Comparison of ENCODE assay signal across 8 mouse cellular contexts in the genomic region with DNA sequence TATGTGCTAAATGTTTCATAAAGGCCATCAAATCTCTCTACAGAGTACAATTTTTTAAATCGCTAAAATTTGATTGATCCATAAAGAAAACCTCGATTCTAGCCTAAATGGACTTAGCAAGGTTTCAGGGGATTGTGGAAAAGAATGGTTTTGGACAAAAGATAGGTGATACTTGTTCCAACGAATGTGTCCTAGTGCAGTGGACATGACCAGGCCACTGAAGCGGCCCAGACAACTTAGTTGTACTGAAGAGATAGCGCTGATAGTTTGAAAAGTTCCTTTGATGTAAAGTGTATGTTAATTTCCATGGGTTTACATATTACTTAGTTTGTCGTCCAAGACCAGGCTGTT. TPM values are rescaled to one million over a fixed set of nuclear protein-coding genes. Genes with fewer than 3 reads are reported as not detected.
DNase-seq lines count a peak whose midpoint lies in the region; ATAC-seq and TF ChIP-seq lines count a peak whose summit lies in the region.

No protein-coding gene starts in this region.

- H3K36me3 ChIP-seq in heart, adult 2 months (ENCODE audit: control insufficient read depth, insufficient read depth, low read length) = peaks cover 8% of the 10 kb centered on the region
- no peaks in the 10 kb centered on the region for H3K36me3 ChIP-seq in forebrain, embryonic 11.5 days (ENCODE audit: control insufficient read depth, insufficient read depth, low read length)
- H3K36me3 ChIP-seq in liver, embryonic 13.5 days = 0 out of 2 replicates have a peak, but pooled peaks cover 2% of the 10 kb centered on the region

- DNase-seq in heart, adult 2 months = no peak
- DNase-seq in heart, adult 18-20 months = no peak
- DNase-seq in 3134 (ENCODE audit: extremely low read depth, insufficient read length, low spot score) = peak; percentile 10
- DNase-seq in forebrain, embryonic 11.5 days (ENCODE audit: low spot score) = no peak
- no peak for DNase-seq in liver, embryonic 13.5 days
- no peak for DNase-seq in c-Kit-positive CD71-positive TER-119-positive erythroid progenitor cells, embryonic 14.5 days (ENCODE audit: low spot score)
- DNase-seq in thymus, postnatal 10 days (ENCODE audit: low spot score in 2 of 2) = no peak
- DNase-seq in layer of hippocampus, postnatal 10 days (ENCODE audit: low spot score in 2 of 2) = no peak

- no peaks in the 10 kb centered on the region for H3K9me3 ChIP-seq in forebrain, embryonic 11.5 days (ENCODE audit: control insufficient read depth, low read length)
- H3K9me3 ChIP-seq in liver, embryonic 13.5 days (replicated peaks) = no peaks in the 10 kb centered on the region

- TF ChIP-seq EP300 in heart, adult 2 months (IDR thresholded peaks at IDR 0.05; ENCODE audit: insufficient read depth, low read depth, low read length) = no peak

- H3K9ac ChIP-seq in heart, adult 2 months (ENCODE audit: low read depth, low read length) = peak overlapping the region; percentile 57
- H3K9ac ChIP-seq in forebrain, embryonic 11.5 days (ENCODE audit: low read length) = peak overlapping the region; percentile 65
- peak overlapping the region; percentile 78 for H3K9ac ChIP-seq in liver, embryonic 13.5 days

- no peaks in the 10 kb centered on the region; the same call in 1 of the 2 replicates for H3K79me2 ChIP-seq in heart, adult 2 months (replicated peaks; ENCODE audit: control insufficient read depth, insufficient read depth, low read length)

- TF ChIP-seq CTCF in heart, adult 2 months (IDR thresholded peaks at IDR 0.05) = no peak

- no peak for ATAC-seq in forebrain, embryonic 11.5 days (replicated peaks; ENCODE audit: low FRiP score)
- no peak for ATAC-seq in liver, embryonic 13.5 days (ENCODE audit: low read depth)

- H3K27me3 ChIP-seq in heart, adult 2 months (ENCODE audit: control insufficient read depth, insufficient read depth, low read length) = no peaks in the 10 kb centered on the region
- H3K27me3 ChIP-seq in forebrain, embryonic 11.5 days (ENCODE audit: control insufficient read depth, insufficient read depth, low read length) = no peaks in the 10 kb centered on the region
- no peaks in the 10 kb centered on the region for H3K27me3 ChIP-seq in liver, embryonic 13.5 days

- H3K4me2 ChIP-seq in forebrain, embryonic 11.5 days (ENCODE audit: low read depth, low read length, severe bottlenecking) = peak overlapping the region; percentile 57
- peak overlapping the region; percentile 80 for H3K4me2 ChIP-seq in liver, embryonic 13.5 days

- WGBS in heart, adult 2 months = 5% methylated on average over 6 of the region's 6 CpGs
- 11% methylated on average over 6 of the region's 6 CpGs for WGBS in forebrain, embryonic 11.5 days
- 3% methylated on average over 6 of the region's 6 CpGs for WGBS in liver, embryonic 13.5 days (ENCODE audit: insufficient replicate concordance)

- TF ChIP-seq POLR2A in heart, adult 2 months (IDR thresholded peaks at IDR 0.05; ENCODE audit: insufficient read depth, low read depth, low read length) = no peak

- H3K4me1 ChIP-seq in heart, adult 2 months (ENCODE audit: control insufficient read depth, insufficient read depth, low read length) = peaks cover 6% of the 10 kb centered on the region
- no peaks in the 10 kb centered on the region for H3K4me1 ChIP-seq in forebrain, embryonic 11.5 days (replicated peaks; ENCODE audit: control insufficient read depth, insufficient read depth, low read length)
- H3K4me1 ChIP-seq in liver, embryonic 13.5 days (replicated peaks) = peaks cover 36% of the 10 kb centered on the region

- intact Hi-C loops in heart, adult 2 months (cut with DNase I) = loop anchor here (5.0 to 10.0 kb wide), 2 partner anchors 375 to 732 kb away; no protein-coding TSS in a partner anchor

- H3K4me3 ChIP-seq in heart, adult 2 months = peak overlapping the region; percentile 95
- H3K4me3 ChIP-seq in forebrain, embryonic 11.5 days (ENCODE audit: low read depth, low read length) = peak overlapping the region; percentile 93
- peak overlapping the region; percentile 91 for H3K4me3 ChIP-seq in liver, embryonic 13.5 days (replicated peaks)

- peak overlapping the region; percentile 77 for H3K27ac ChIP-seq in heart, adult 2 months
- H3K27ac ChIP-seq in forebrain, embryonic 11.5 days (ENCODE audit: low read depth, low read length) = no peak overlapping the region; the same call in 1 of the 2 replicates
- H3K27ac ChIP-seq in liver, embryonic 13.5 days = peak overlapping the region; percentile 88

RNA-seq across cellular contexts. Expression of a gene that starts 0.7 kb away (rescaled TPM):
- 10 to 100 TPM; 12.5 to 13.4 TPM for total RNA-seq in heart, adult 2 months (2021)
- polyA plus RNA-seq in heart, adult 2 months (2012; rRNA removed) = 12.8 and 18.9 TPM in 2 replicates
- 10 to 100 TPM; 12.2 to 12.7 TPM for total RNA-seq in heart, adult 18-20 months (2021)
- 14.3 and 15.9 TPM in 2 replicates for polyA plus RNA-seq in forebrain, embryonic 11.5 days (2014; fragmentation: Nextera tagmentation; extraction: Ambion mirVana)
- polyA plus RNA-seq in liver, embryonic 13.5 days (2015; fragmentation: Nextera tagmentation; extraction: Ambion mirVana) = 4.1 and 6.3 TPM in 2 replicates
- total RNA-seq in layer of hippocampus, postnatal 10 days (2021) = 10 to 100 TPM; 19.5 to 23.8 TPM

RNA-seq across cellular contexts. Expression of a gene that starts 0.9 kb away (rescaled TPM):
- total RNA-seq in heart, adult 2 months (2021) = 10 to 100 TPM; 18.9 to 21.6 TPM
- polyA plus RNA-seq in heart, adult 2 months (2012; rRNA removed) = 8.4 and 11.7 TPM in 2 replicates
- 10 to 100 TPM; 21.8 to 22.4 TPM for total RNA-seq in heart, adult 18-20 months (2021)
- 28.5 and 33.0 TPM in 2 replicates for polyA plus RNA-seq in forebrain, embryonic 11.5 days (2014; fragmentation: Nextera tagmentation; extraction: Ambion mirVana)
- polyA plus RNA-seq in liver, embryonic 13.5 days (2015; fragmentation: Nextera tagmentation; extraction: Ambion mirVana) = 12.4 and 13.4 TPM in 2 replicates
- 100 to 1,000 TPM; 105 to 114 TPM for total RNA-seq in layer of hippocampus, postnatal 10 days (2021)

Comparison
In these comparisons a context has a peak if more than half of its experiments do, and no peak if none do; other contexts are left out.
1. RNA of a gene that starts 0.9 kb away (total RNA-seq): 105 to 114 TPM in layer of hippocampus, postnatal 10 days; 21.8 to 22.4 TPM in heart, adult 18-20 months and 18.9 to 21.6 TPM in heart, adult 2 months; every median in the first group is over 4 times any median in the second.
2. Peak in every context shown above with its lines, with median percentiles within 50 percentile points of each other: H3K4me3 ChIP-seq and H3K9ac ChIP-seq.